Mouse (Mus musculus) kidney, adult 2 months (tissue): ENCODE measurements around the gene Pdss2.

Experiments used
- CTCF ChIP-seq: fragments of 200-500 bp; conservative IDR thresholded peaks from 2 replicates; pipeline ENCODE4 v1.5.1; 2011; ENCODE audit warnings: low read depth, mild to moderate bottlenecking, control low read depth, low read length, moderate library complexity, mixed read lengths; ENCODE audit not compliant: insufficient read depth, insufficient read length
- POLR2A ChIP-seq: fragments of 200-500 bp; IDR thresholded peaks from one replicate; pipeline ENCODE4 v1.6.1; 2011; ENCODE audit warnings: low read depth, low read length, control low read depth

- no peak for TF ChIP-seq CTCF
- TF ChIP-seq POLR2A = no peak
These were observed 373 bp downstream of the Pdss2 start for GRCm38 (mm10) chr10:43221659-43222058.
